Mouse (Mus musculus) cortical plate, adult 2 months (tissue): ENCODE measurements around the gene Umad1.

ENCODE experiments used
- CTCF ChIP-seq: fragments of 200-500 bp; IDR thresholded peaks from 2 replicates; pipeline ENCODE4 v1.5.1; 2011; ENCODE audit warnings: mild to moderate bottlenecking, control low read depth, low read length; ENCODE audit not compliant: insufficient read depth; ENCODE audit errors: extremely low read depth
- POLR2A ChIP-seq: fragments of 200-500 bp; IDR thresholded peaks from 2 replicates; pipeline ENCODE4 v1.6.1; 2011; ENCODE audit warnings: mild to moderate bottlenecking, low read length, control low read depth; ENCODE audit not compliant: insufficient read depth; ENCODE audit errors: extremely low read depth

GRCm38 (mm10) chr6:8430610-8431234, 171.6 kb downstream of the Umad1 start:
- TF ChIP-seq POLR2A: no peak
- no peak for TF ChIP-seq CTCF
